Comparison of ENCODE assay signal across 11 mouse cellular contexts in genomic region chr19:23150556-23151265, GRCm38 (mm10). TPM values are rescaled to one million over a fixed set of nuclear protein-coding genes. Genes with fewer than 3 reads are reported as not detected.
DNase-seq lines count a peak whose midpoint lies in the region; ATAC-seq and TF ChIP-seq lines count a peak whose summit lies in the region.
"Had no signal": no experiment of that assay in that cellular context is flagged by ENCODE, and none has a peak within 500 bp of the region (broad histone marks: within the 10 kb centered on the region; RNA-seq: fewer than 3 reads in every experiment).

No protein-coding gene starts in this region.

- no peaks in the 10 kb centered on the region for H3K27me3 ChIP-seq in hindbrain, postnatal 0 days (ENCODE audit: insufficient read depth, low read length)
- no peaks in the 10 kb centered on the region for H3K27me3 ChIP-seq in hindbrain, embryonic 11.5 days (ENCODE audit: control insufficient read depth, insufficient read depth, low read length)
- no peaks in the 10 kb centered on the region for H3K27me3 ChIP-seq in ES-Bruce4 (ENCODE audit: control insufficient read depth, insufficient read depth, low read length, poor library complexity, severe bottlenecking)
- no peaks in the 10 kb centered on the region for H3K27me3 ChIP-seq in liver, embryonic 13.5 days
- no peaks in the 10 kb centered on the region for H3K27me3 ChIP-seq in midbrain, embryonic 10.5 days (ENCODE audit: low read depth, poor library complexity, severe bottlenecking)
- H3K27me3 ChIP-seq: lung, embryonic 15.5 days had no signal

- no peak for DNase-seq in hindbrain, postnatal 0 days (ENCODE audit: low spot score)
- no peak for DNase-seq in hindbrain, embryonic 11.5 days (ENCODE audit: low spot score)
- DNase-seq in 416B (ENCODE audit: low read depth) = peak; percentile 61
- DNase-seq in liver, embryonic 13.5 days = no peak
- DNase-seq in urinary bladder, postnatal 4 days (ENCODE audit: low spot score in 2 of 2) = no peak
- DNase-seq in kidney, adult 9 months = no peak
- DNase-seq in midbrain, embryonic 10.5 days (ENCODE audit: low spot score) = no peak
- DNase-seq: layer of hippocampus, postnatal 36 days had no signal

- TF ChIP-seq CTCF in hindbrain, postnatal 0 days (IDR thresholded peaks at IDR 0.05; ENCODE audit: low read depth) = no peak
- no peak for TF ChIP-seq CTCF in ES-Bruce4 (IDR thresholded peaks at IDR 0.05; ENCODE audit: low read depth, low read length)

- 89% methylated on average over 12 of the region's 14 CpGs for WGBS in hindbrain, postnatal 0 days
- 82% methylated on average over 13 of the region's 14 CpGs for WGBS in hindbrain, embryonic 11.5 days
- WGBS in liver, embryonic 13.5 days (ENCODE audit: insufficient replicate concordance) = 77% methylated on average over 14 of the region's 14 CpGs
- WGBS in midbrain, embryonic 10.5 days = 80% methylated on average over 14 of the region's 14 CpGs

- no peak overlapping the region for H3K4me3 ChIP-seq in hindbrain, postnatal 0 days (ENCODE audit: low read length)
- no peak overlapping the region for H3K4me3 ChIP-seq in hindbrain, embryonic 11.5 days (ENCODE audit: low read depth, low read length)
- H3K4me3 ChIP-seq in ES-Bruce4 (ENCODE audit: low read depth, low read length) = peak overlapping the region; percentile 68
- H3K4me3 ChIP-seq in liver, embryonic 13.5 days (replicated peaks) = no peak overlapping the region
- H3K4me3 ChIP-seq in midbrain, embryonic 10.5 days = no peak overlapping the region
- H3K4me3 ChIP-seq: lung, embryonic 15.5 days had no signal

- peak overlapping the region; percentile 38; the same call in 1 of the 2 replicates for H3K27ac ChIP-seq in hindbrain, postnatal 0 days
- H3K27ac ChIP-seq in hindbrain, embryonic 11.5 days (ENCODE audit: low read depth, low read length) = no peak overlapping the region
- H3K27ac ChIP-seq in ES-Bruce4 (ENCODE audit: insufficient read depth, low read length) = peak overlapping the region; percentile 98
- peak overlapping the region; percentile 83 for H3K27ac ChIP-seq in liver, embryonic 13.5 days
- no peak overlapping the region for H3K27ac ChIP-seq in midbrain, embryonic 10.5 days (replicated peaks)
- H3K27ac ChIP-seq: lung, embryonic 15.5 days had no signal

- no peak overlapping the region for H3K4me2 ChIP-seq in hindbrain, postnatal 0 days (ENCODE audit: low read depth, low read length)
- no peak overlapping the region for H3K4me2 ChIP-seq in hindbrain, embryonic 11.5 days (replicated peaks; ENCODE audit: low read depth, low read length)
- peak overlapping the region; percentile 65; the same call in 1 of the 2 replicates for H3K4me2 ChIP-seq in liver, embryonic 13.5 days
- H3K4me2 ChIP-seq: lung, embryonic 15.5 days had no signal

- H3K4me1 ChIP-seq in hindbrain, postnatal 0 days (ENCODE audit: insufficient read depth, low read length) = peaks cover 10% of the 10 kb centered on the region
- no peaks in the 10 kb centered on the region for H3K4me1 ChIP-seq in hindbrain, embryonic 11.5 days (replicated peaks; ENCODE audit: control insufficient read depth, insufficient read depth, low read length)
- H3K4me1 ChIP-seq in ES-Bruce4 (ENCODE audit: control insufficient read depth, insufficient read depth, low read length) = peaks cover 3% of the 10 kb centered on the region
- H3K4me1 ChIP-seq in liver, embryonic 13.5 days (replicated peaks) = peaks cover 84% of the 10 kb centered on the region
- peaks cover 12% of the 10 kb centered on the region for H3K4me1 ChIP-seq in midbrain, embryonic 10.5 days

- no peaks in the 10 kb centered on the region for H3K36me3 ChIP-seq in hindbrain, postnatal 0 days (ENCODE audit: insufficient read depth, low read length)
- no peaks in the 10 kb centered on the region for H3K36me3 ChIP-seq in hindbrain, embryonic 11.5 days (ENCODE audit: control insufficient read depth, insufficient read depth, low read length)
- peaks cover 37% of the 10 kb centered on the region for H3K36me3 ChIP-seq in ES-Bruce4 (ENCODE audit: control insufficient read depth, insufficient read depth, low read length, poor library complexity, severe bottlenecking)
- no peaks in the 10 kb centered on the region for H3K36me3 ChIP-seq in liver, embryonic 13.5 days
- no peaks in the 10 kb centered on the region for H3K36me3 ChIP-seq in midbrain, embryonic 10.5 days
- H3K36me3 ChIP-seq: lung, embryonic 15.5 days had no signal

- no peaks in the 10 kb centered on the region for H3K9me3 ChIP-seq in hindbrain, postnatal 0 days (ENCODE audit: low read length)
- no peaks in the 10 kb centered on the region for H3K9me3 ChIP-seq in hindbrain, embryonic 11.5 days (ENCODE audit: control insufficient read depth, low read length)
- no peaks in the 10 kb centered on the region for H3K9me3 ChIP-seq in ES-Bruce4 (replicated peaks; ENCODE audit: control insufficient read depth, insufficient read depth, low read length, poor library complexity, severe bottlenecking)
- H3K9me3 ChIP-seq in liver, embryonic 13.5 days (replicated peaks) = no peaks in the 10 kb centered on the region
- no peaks in the 10 kb centered on the region for H3K9me3 ChIP-seq in midbrain, embryonic 10.5 days (replicated peaks)
- H3K9me3 ChIP-seq: lung, embryonic 15.5 days had no signal

- H3K9ac ChIP-seq in hindbrain, postnatal 0 days (replicated peaks; ENCODE audit: low read length) = no peak overlapping the region
- H3K9ac ChIP-seq in hindbrain, embryonic 11.5 days (ENCODE audit: low read depth, low read length) = no peak overlapping the region
- H3K9ac ChIP-seq in ES-Bruce4 (ENCODE audit: low read depth, poor library complexity, severe bottlenecking) = peak overlapping the region; percentile 73
- H3K9ac ChIP-seq in liver, embryonic 13.5 days = peak overlapping the region; percentile 61; the same call in 1 of the 2 replicates
- H3K9ac ChIP-seq: lung, embryonic 15.5 days had no signal

- TF ChIP-seq POLR2A in ES-Bruce4 (IDR thresholded peaks at IDR 0.05; ENCODE audit: insufficient read depth, low read length) = no peak

- no peak for TF ChIP-seq EP300 in ES-Bruce4 (IDR thresholded peaks at IDR 0.05; ENCODE audit: insufficient read depth, low read depth, low read length)

- no peak for ATAC-seq in hindbrain, postnatal 0 days
- ATAC-seq in hindbrain, embryonic 11.5 days (ENCODE audit: low FRiP score) = no peak
- no peak for ATAC-seq in liver, embryonic 13.5 days (ENCODE audit: low read depth)

RNA-seq across cellular contexts. Expression of gene Klf9, which starts 9.7 kb away (rescaled TPM):
- 19.1 and 20.1 TPM in 2 replicates for total RNA-seq in hindbrain, postnatal 0 days (2014; rRNA removed)
- polyA plus RNA-seq in hindbrain, postnatal 0 days (2015; fragmentation: Nextera tagmentation; extraction: Ambion mirVana) = 9.5 and 10.5 TPM in 2 replicates
- 0.80 and 0.95 TPM in 2 replicates for polyA plus RNA-seq in hindbrain, embryonic 11.5 days (2014; fragmentation: Nextera tagmentation; extraction: Ambion mirVana)
- 73.8 and 77.1 TPM in 2 replicates for polyA plus RNA-seq in ES-Bruce4 (2011; ENCODE audit: insufficient read depth, insufficient read length, low read depth, missing spikeins)
- polyA plus RNA-seq in liver, embryonic 13.5 days (2015; fragmentation: Nextera tagmentation; extraction: Ambion mirVana) = 1.3 and 1.6 TPM in 2 replicates
- 0.87 and 0.91 TPM in 2 replicates for polyA plus RNA-seq in midbrain, embryonic 10.5 days (2016; fragmentation: Nextera tagmentation; extraction: Ambion mirVana)
- total RNA-seq: MEL had no signal

Comparison
In these comparisons a context has a peak if more than half of its experiments do, and no peak if none do; other contexts are left out.
1. H3K27ac ChIP-seq: peak in hindbrain, postnatal 0 days (single experiment), ES-Bruce4 (single experiment) and liver, embryonic 13.5 days (single experiment); none in hindbrain, embryonic 11.5 days (single experiment) and midbrain, embryonic 10.5 days (single experiment).
2. H3K9ac ChIP-seq: peak in ES-Bruce4 (single experiment) and liver, embryonic 13.5 days (single experiment); none in hindbrain, postnatal 0 days (single experiment) and hindbrain, embryonic 11.5 days (single experiment).